Mouse (Mus musculus): ENCODE results near the gene Serpinb9c. TPM values are rescaled to one million over a fixed set of nuclear protein-coding genes. Genes with fewer than 3 reads are reported as not detected.

The Serpinb9c gene
- polyA plus RNA-seq, 1 experiment from 2014 or later: not detected

Other genes starting within 250 kb of the Serpinb9c start
- 0.55 and 0.83 TPM in 2 replicates for gene Serpinb6b, start 194.5 kb downstream of the Serpinb9c start, polyA plus RNA-seq (2014; fragmentation: Nextera tagmentation; extraction: Ambion mirVana)
- gene Serpinb9, start 156.5 kb downstream of the Serpinb9c start, polyA plus RNA-seq (2014; fragmentation: Nextera tagmentation; extraction: Ambion mirVana): 0.63 and 1.2 TPM in 2 replicates
- 0.12 TPM in 1 of 2 replicates, not detected in the other for gene Serpinb9b, start 132.3 kb downstream of the Serpinb9c start, polyA plus RNA-seq (2014; fragmentation: Nextera tagmentation; extraction: Ambion mirVana)
- gene Serpinb1b, start 81.2 kb downstream of the Serpinb9c start, polyA plus RNA-seq (2014; fragmentation: Nextera tagmentation; extraction: Ambion mirVana): 0.10 and 0.25 TPM in 2 replicates
- gene Serpinb9d, start 33.2 kb upstream of the Serpinb9c start, polyA plus RNA-seq (2014; fragmentation: Nextera tagmentation; extraction: Ambion mirVana): not detected in 2 replicates
- not detected in 2 replicates for gene Serpinb9e, start 89.9 kb upstream of the Serpinb9c start, polyA plus RNA-seq (2014; fragmentation: Nextera tagmentation; extraction: Ambion mirVana)
- gene Serpinb9f, start 164.3 kb upstream of the Serpinb9c start, polyA plus RNA-seq (2014; fragmentation: Nextera tagmentation; extraction: Ambion mirVana): not detected in 2 replicates
- gene Gm11397, start 236.0 kb upstream of the Serpinb9c start, polyA plus RNA-seq (2014; fragmentation: Nextera tagmentation; extraction: Ambion mirVana): not detected in 2 replicates